Mouse (Mus musculus) midbrain, embryonic 15.5 days (tissue): Measurements from ENCODE around the gene Srcin1. TPM values are rescaled to one million over a fixed set of nuclear protein-coding genes. Genes with fewer than 3 reads are reported as not detected.

Source experiments
- ATAC-seq: fragments of 200-750 bp; cut with Nextera tagmentation; replicated peaks from 2 replicates; pipeline ENCODE4 v1.8.0; 2017; ENCODE audit warnings: moderate TSS enrichment
- H3K27ac ChIP-seq: fragments of 300-500 bp; sonication (generic); 2 replicates; pipeline ENCODE4 v1.5.1; 2015; ENCODE audit warnings: mild to moderate bottlenecking, inconsistent platforms
- H3K27me3 ChIP-seq: fragments of 300-500 bp; sonication (generic); replicated peaks from 2 replicates; pipeline ENCODE4 v1.6.1; 2015; ENCODE audit warnings: inconsistent platforms
- H3K36me3 ChIP-seq: fragments of 300-500 bp; sonication (generic); replicated peaks from 2 replicates; pipeline ENCODE4 v1.6.1; 2015; ENCODE audit warnings: inconsistent platforms
- H3K4me1 ChIP-seq: fragments of 300-500 bp; sonication (generic); 2 replicates; pipeline ENCODE4 v1.6.1; 2015; ENCODE audit warnings: inconsistent platforms
- H3K4me2 ChIP-seq: fragments of 300-500 bp; sonication (generic); 2 replicates; pipeline ENCODE4 v1.6.1; 2015; ENCODE audit warnings: inconsistent platforms, mild to moderate bottlenecking, moderate library complexity
- H3K4me3 ChIP-seq: fragments of 300-500 bp; sonication (generic); 2 replicates; pipeline ENCODE4 v1.5.1; 2015; ENCODE audit warnings: mild to moderate bottlenecking, inconsistent platforms
- H3K9ac ChIP-seq: fragments of 300-500 bp; sonication (generic); 2 replicates; pipeline ENCODE4 v1.6.1; 2015; ENCODE audit warnings: mild to moderate bottlenecking, inconsistent platforms
- H3K9me3 ChIP-seq: fragments of 300-500 bp; sonication (generic); 2 replicates; pipeline ENCODE4 v1.6.1; 2016; ENCODE audit warnings: inconsistent platforms
- WGBS: fragments of 180-500 bp; shearing (Covaris S2); methylation state at CpG from one replicate; pipeline ENCODE4 v1.1.7; 2015; ENCODE audit warnings: mixed read lengths; 5-methylcytosine and 5-hydroxymethylcytosine counted together
- polyA plus RNA-seq: library from polyadenylated mRNA; unstranded; fragments of >200 nt; fragmentation: Nextera tagmentation; extraction: Ambion mirVana; gene quantifications from 2 replicates; pipeline ENCODE4 v1.2.1, GENCODE M21; 2015

Gene Srcin1
- polyA plus RNA-seq, 1 experiment from 2014 or later = 13.2 TPM

GRCm38 (mm10) chr11:97534442-97535307 is 41.3 kb downstream of the Srcin1 start:
- Histone ChIP-seq H3K27ac (no peak overlapping the region), H3K9me3 (no peaks in the 10 kb centered on the region), H3K4me2 (peak overlapping the region; percentile 23), H3K4me1 (peaks cover 48% of the 10 kb centered on the region), H3K36me3 (no peaks in the 10 kb centered on the region; the same call in none of the 2 replicates), H3K4me3 (peak overlapping the region; percentile 6; the same call in 1 of the 2 replicates), H3K9ac (0 out of 2 replicates have a peak overlapping the region, but pooled peaks have one; percentile 3), H3K27me3 (peaks cover 27% of the 10 kb centered on the region)
- WGBS = 11% methylated on average over 92 of the region's 95 CpGs
- no peak for ATAC-seq

GRCm38 (mm10) chr11:97533653-97534052 is 42.3 kb downstream of the Srcin1 start:
- Histone ChIP-seq H3K9me3 (no peaks in the 10 kb centered on the region), H3K9ac (no peak overlapping the region), H3K27me3 (peaks cover 27% of the 10 kb centered on the region), H3K36me3 (no peaks in the 10 kb centered on the region; the same call in none of the 2 replicates), H3K4me3 (no peak overlapping the region), H3K4me1 (peaks cover 45% of the 10 kb centered on the region), H3K4me2 (no peak overlapping the region), H3K27ac (no peak overlapping the region)
- WGBS = 33% methylated on average over 7 of the region's 7 CpGs
- no peak for ATAC-seq

- no peak overlapping the region for H3K4me2 ChIP-seq
- peaks cover 27% of the 10 kb centered on the region for H3K27me3 ChIP-seq
- H3K9ac ChIP-seq = no peak overlapping the region
- peaks cover 45% of the 10 kb centered on the region for H3K4me1 ChIP-seq
- peak; percentile 35; the same call in 1 of the 2 replicates for ATAC-seq
- 13% methylated on average over 19 of the region's 20 CpGs for WGBS
- H3K27ac ChIP-seq = no peak overlapping the region
- H3K9me3 ChIP-seq = no peaks in the 10 kb centered on the region
- H3K36me3 ChIP-seq = no peaks in the 10 kb centered on the region; the same call in none of the 2 replicates
- H3K4me3 ChIP-seq = no peak overlapping the region
Observed at GRCm38 (mm10) chr11:97532950-97533582, 42.9 kb downstream of the Srcin1 start.

GRCm38 (mm10) chr11:97532354-97532753 is 43.6 kb downstream of the Srcin1 start:
- no peak for ATAC-seq
- WGBS = 22% methylated on average over 8 of the region's 8 CpGs

GRCm38 (mm10) chr11:97531381-97532260 is 44.4 kb downstream of the Srcin1 start:
- H3K4me1 ChIP-seq = peaks cover 32% of the 10 kb centered on the region
- peak overlapping the region; percentile 54 for H3K4me2 ChIP-seq
- 8% methylated on average over 46 of the region's 46 CpGs for WGBS
- peaks cover 27% of the 10 kb centered on the region for H3K27me3 ChIP-seq
- H3K9me3 ChIP-seq = no peaks in the 10 kb centered on the region
- peak overlapping the region; percentile 25 for H3K4me3 ChIP-seq
- H3K36me3 ChIP-seq = peaks cover 3% of the 10 kb centered on the region
- H3K27ac ChIP-seq = peak overlapping the region; percentile 18; the same call in 1 of the 2 replicates
- 0 out of 2 replicates have a peak overlapping the region, but pooled peaks have one; percentile 25 for H3K9ac ChIP-seq
- peak; percentile 65 for ATAC-seq

More at GRCm38 (mm10) chr11:97532354-97532753, 43.6 kb downstream of the Srcin1 start:
- H3K9me3 ChIP-seq = no peaks in the 10 kb centered on the region
- H3K36me3 ChIP-seq = no peaks in the 10 kb centered on the region; the same call in none of the 2 replicates
- no peak overlapping the region for H3K4me3 ChIP-seq
- H3K27ac ChIP-seq = no peak overlapping the region
- peaks cover 27% of the 10 kb centered on the region for H3K27me3 ChIP-seq
- no peak overlapping the region for H3K9ac ChIP-seq
- peak overlapping the region; percentile 54; the same call in 1 of the 2 replicates for H3K4me2 ChIP-seq
- peaks cover 40% of the 10 kb centered on the region for H3K4me1 ChIP-seq

- H3K9me3 ChIP-seq = no peaks in the 10 kb centered on the region
- H3K36me3 ChIP-seq = peaks cover 7% of the 10 kb centered on the region
- ATAC-seq = no peak
- peaks cover 20% of the 10 kb centered on the region for H3K27me3 ChIP-seq
- H3K4me3 ChIP-seq = no peak overlapping the region
- 0 out of 2 replicates have a peak overlapping the region, but pooled peaks have one; percentile 1 for H3K9ac ChIP-seq
- H3K4me2 ChIP-seq = no peak overlapping the region
- H3K27ac ChIP-seq = no peak overlapping the region
- WGBS = 67% methylated on average over 5 of the region's 5 CpGs
- peaks cover 27% of the 10 kb centered on the region for H3K4me1 ChIP-seq
Observed at GRCm38 (mm10) chr11:97530961-97531360, 45.0 kb downstream of the Srcin1 start.

GRCm38 (mm10) chr11:97530069-97530468 is 45.9 kb downstream of the Srcin1 start:
- peaks cover 15% of the 10 kb centered on the region for H3K36me3 ChIP-seq
- no peak overlapping the region for H3K27ac ChIP-seq
- H3K9me3 ChIP-seq = no peaks in the 10 kb centered on the region
- no peak overlapping the region for H3K9ac ChIP-seq
- peaks cover 26% of the 10 kb centered on the region for H3K4me1 ChIP-seq
- no peak overlapping the region for H3K4me3 ChIP-seq
- H3K4me2 ChIP-seq = no peak overlapping the region
- ATAC-seq = no peak
- WGBS = 86% methylated on average over 5 of the region's 6 CpGs
- H3K27me3 ChIP-seq = peaks cover 14% of the 10 kb centered on the region; the same call in 1 of the 2 replicates

GRCm38 (mm10) chr11:97528282-97528808 is 47.6 kb downstream of the Srcin1 start:
- H3K36me3 ChIP-seq = peaks cover 21% of the 10 kb centered on the region
- H3K4me3 ChIP-seq = no peak overlapping the region
- H3K9me3 ChIP-seq = no peaks in the 10 kb centered on the region
- WGBS = 84% methylated on average over 18 of the region's 18 CpGs
- H3K4me1 ChIP-seq = peaks cover 31% of the 10 kb centered on the region
- no peak overlapping the region for H3K9ac ChIP-seq
- H3K27me3 ChIP-seq = peaks cover 5% of the 10 kb centered on the region; the same call in 1 of the 2 replicates
- no peak overlapping the region for H3K27ac ChIP-seq
- no peak for ATAC-seq
- H3K4me2 ChIP-seq = no peak overlapping the region

GRCm38 (mm10) chr11:97525313-97525712 is 50.7 kb downstream of the Srcin1 start:
- peaks cover 15% of the 10 kb centered on the region for H3K4me1 ChIP-seq
- no peaks in the 10 kb centered on the region for H3K27me3 ChIP-seq
- H3K9ac ChIP-seq = no peak overlapping the region
- H3K9me3 ChIP-seq = no peaks in the 10 kb centered on the region
- no peak for ATAC-seq
- WGBS = 94% methylated on average over 6 of the region's 6 CpGs
- H3K36me3 ChIP-seq = peaks cover 41% of the 10 kb centered on the region
- no peak overlapping the region for H3K4me2 ChIP-seq
- no peak overlapping the region for H3K4me3 ChIP-seq
- peak overlapping the region; percentile 38; the same call in 1 of the 2 replicates for H3K27ac ChIP-seq

GRCm38 (mm10) chr11:97524306-97524705 is 51.7 kb downstream of the Srcin1 start:
- H3K4me1 ChIP-seq = peaks cover 15% of the 10 kb centered on the region
- peak overlapping the region; percentile 60 for H3K27ac ChIP-seq
- WGBS = 64% methylated on average over 9 of the region's 9 CpGs
- ATAC-seq = no peak
- no peaks in the 10 kb centered on the region for H3K9me3 ChIP-seq
- H3K27me3 ChIP-seq = no peaks in the 10 kb centered on the region
- peaks cover 43% of the 10 kb centered on the region for H3K36me3 ChIP-seq
- H3K9ac ChIP-seq = no peak overlapping the region
- no peak overlapping the region for H3K4me3 ChIP-seq
- H3K4me2 ChIP-seq = no peak overlapping the region

GRCm38 (mm10) chr11:97523827-97524261 is 52.1 kb downstream of the Srcin1 start:
- no peaks in the 10 kb centered on the region for H3K27me3 ChIP-seq
- H3K9ac ChIP-seq = no peak overlapping the region
- peaks cover 48% of the 10 kb centered on the region for H3K36me3 ChIP-seq
- H3K27ac ChIP-seq = peak overlapping the region; percentile 60
- 0 out of 2 replicates have a peak overlapping the region, but pooled peaks have one; percentile 2 for H3K4me2 ChIP-seq
- H3K9me3 ChIP-seq = no peaks in the 10 kb centered on the region
- no peak overlapping the region for H3K4me3 ChIP-seq
- peak; percentile 44 for ATAC-seq
- WGBS = 0% methylated on average over 1 of the region's 1 CpGs
- H3K4me1 ChIP-seq = peaks cover 15% of the 10 kb centered on the region
